Mouse (Mus musculus) cerebellum, adult 2 months (tissue): ENCODE measurements at regions not wholly inside any gene's neighbourhood (a gene's known extent, or its start where the extent isn't known, plus 50 kb on each side); places are given as distances from the start of the nearest gene placed in this dataset.

Source experiments
- CTCF ChIP-seq: fragments of 200-500 bp; IDR thresholded peaks from 2 replicates; pipeline ENCODE4 v1.5.1; 2011; ENCODE audit warnings: low read depth, mild to moderate bottlenecking, control low read depth, low read length, moderate library complexity, borderline replicate concordance; ENCODE audit not compliant: insufficient read depth
- POLR2A ChIP-seq: fragments of 200-500 bp; IDR thresholded peaks from 2 replicates; pipeline ENCODE4 v1.6.1; 2011; ENCODE audit warnings: low read length, control low read depth, borderline replicate concordance; ENCODE audit not compliant: insufficient read depth

DNA sequence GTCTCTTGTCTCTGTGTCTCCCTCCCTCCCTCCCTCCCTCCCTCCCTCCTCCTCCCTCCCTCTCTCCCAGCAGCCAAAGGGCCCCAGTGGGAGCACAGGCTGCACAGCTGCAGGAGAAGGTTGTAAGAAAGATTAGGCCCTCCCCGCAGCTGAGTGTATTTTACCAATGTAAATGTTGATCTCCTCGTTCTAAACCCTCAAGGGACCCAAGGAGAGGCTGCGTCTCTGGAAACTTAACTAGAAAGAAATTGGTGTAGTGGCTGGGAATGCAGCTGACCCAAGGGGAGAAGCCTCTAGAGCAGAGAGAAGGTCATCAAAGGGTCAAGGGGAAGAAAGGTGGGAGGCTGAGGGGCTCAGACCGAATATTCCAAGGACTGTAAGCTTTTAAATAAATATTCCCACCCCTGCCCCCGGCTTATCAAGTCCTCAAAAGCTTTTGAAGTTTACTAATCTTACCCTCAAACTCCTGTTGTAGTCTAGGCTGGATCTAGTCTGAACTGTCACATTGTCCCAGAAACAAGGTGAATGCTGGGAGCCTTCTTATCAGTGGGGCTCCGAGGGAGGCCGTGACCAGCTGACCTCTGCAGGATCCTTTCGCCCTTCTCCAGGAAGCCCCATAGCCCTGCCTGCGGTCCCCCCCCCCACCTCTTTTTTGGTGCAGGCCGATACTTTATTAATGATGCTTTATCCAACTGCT is 116.5 kb downstream of the Dact1 start:
- TF ChIP-seq POLR2A (no peak), CTCF (no peak)
